Mouse (Mus musculus): Measurements from ENCODE around the gene Lrmda. TPM values are rescaled to one million over a fixed set of nuclear protein-coding genes. Genes with fewer than 3 reads are reported as not detected.

Lrmda gene
- polyA plus RNA-seq, 1 experiment, result 0.65 TPM

- Histone ChIP-seq H3K4me1 (ENCODE audit: control insufficient read depth, insufficient read depth, low read length) (no peaks in the 10 kb centered on the region), H3K4me3 (ENCODE audit: insufficient read depth, low read length) (no peak overlapping the region), H3K27ac (ENCODE audit: insufficient read depth, low read length) (no peak overlapping the region)
- TF ChIP-seq CTCF (IDR thresholded peaks at IDR 0.05; ENCODE audit: extremely low read depth, insufficient read depth, low read length) (no peak), POLR2A (IDR thresholded peaks at IDR 0.05; ENCODE audit: extremely low read depth, insufficient read depth, low read length) (no peak)
Measured at GRCm38 (mm10) chr14:22611011-22611410, 591.5 kb downstream of the Lrmda start.

GRCm38 (mm10) chr14:22620191-22620590 is 600.7 kb downstream of the Lrmda start:
- Histone ChIP-seq H3K27ac (ENCODE audit: insufficient read depth, low read length) (no peak overlapping the region), H3K4me3 (ENCODE audit: insufficient read depth, low read length) (no peak overlapping the region), H3K4me1 (ENCODE audit: control insufficient read depth, insufficient read depth, low read length) (no peaks in the 10 kb centered on the region)
- no peak for TF ChIP-seq POLR2A (IDR thresholded peaks at IDR 0.05; ENCODE audit: extremely low read depth, insufficient read depth, low read length)
- TF ChIP-seq CTCF (IDR thresholded peaks at IDR 0.05; ENCODE audit: extremely low read depth, insufficient read depth, low read length), result no peak

DNA sequence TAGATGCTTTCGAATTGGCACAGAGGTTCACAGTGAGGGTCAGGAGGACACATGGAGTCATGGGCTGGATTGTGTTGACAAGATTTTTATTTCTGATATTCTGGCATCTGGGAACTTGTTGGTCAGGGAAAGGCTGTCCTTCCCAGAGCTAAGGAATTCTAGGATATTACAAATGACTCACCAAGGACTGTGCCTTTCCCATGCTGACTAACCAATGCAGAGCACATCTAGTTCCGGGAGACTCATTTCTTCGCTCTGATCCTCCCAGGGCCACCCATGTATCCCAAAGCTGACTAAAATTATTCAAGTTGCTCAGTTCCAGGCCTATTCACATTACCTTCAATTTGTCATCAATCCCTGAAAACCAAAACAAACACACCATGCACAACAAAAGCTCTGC is 602.4 kb downstream of the Lrmda start:
- TF ChIP-seq CTCF (IDR thresholded peaks at IDR 0.05; ENCODE audit: extremely low read depth, insufficient read depth, low read length) (no peak), POLR2A (IDR thresholded peaks at IDR 0.05; ENCODE audit: extremely low read depth, insufficient read depth, low read length) (no peak)
- no peak overlapping the region for H3K4me3 ChIP-seq (ENCODE audit: insufficient read depth, low read length)

GRCm38 (mm10) chr14:22627105-22627829 is 607.8 kb downstream of the Lrmda start:
- TF ChIP-seq CTCF (IDR thresholded peaks at IDR 0.05; ENCODE audit: extremely low read depth, insufficient read depth, low read length) (no peak), POLR2A (IDR thresholded peaks at IDR 0.05; ENCODE audit: extremely low read depth, insufficient read depth, low read length) (no peak)

More for the DNA sequence above, 602.4 kb downstream of the Lrmda start:
- H3K4me1 ChIP-seq (ENCODE audit: control insufficient read depth, insufficient read depth, low read length), result no peaks in the 10 kb centered on the region
- H3K27ac ChIP-seq (ENCODE audit: insufficient read depth, low read length), result no peak overlapping the region

DNA sequence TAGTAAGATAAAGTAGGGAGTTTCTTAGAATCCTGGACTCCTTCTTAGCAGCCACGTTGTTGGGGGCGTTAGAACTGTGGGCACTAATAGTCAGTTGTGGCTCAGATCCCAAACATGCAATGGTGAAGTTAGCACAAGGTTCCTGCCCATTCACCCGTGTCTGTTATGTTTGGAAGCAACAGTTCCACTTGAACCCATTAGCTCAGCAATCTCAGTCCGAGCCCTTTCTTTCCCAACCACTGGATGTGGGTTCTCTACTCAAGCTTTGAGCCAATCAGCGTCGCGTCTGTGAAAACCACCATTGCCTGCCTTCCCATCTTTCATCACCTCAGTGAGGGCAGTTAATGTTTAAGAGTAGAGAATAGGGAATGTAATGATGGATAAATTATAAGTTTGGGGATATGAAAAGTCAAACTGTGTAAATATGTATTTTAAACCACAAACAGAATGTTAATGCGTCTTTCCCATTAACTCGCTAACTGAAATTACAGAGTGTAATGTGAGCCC is 610.9 kb downstream of the Lrmda start:
- H3K27ac ChIP-seq (ENCODE audit: insufficient read depth, low read length), result no peak overlapping the region
- H3K4me1 ChIP-seq (ENCODE audit: control insufficient read depth, insufficient read depth, low read length), result no peaks in the 10 kb centered on the region
- TF ChIP-seq POLR2A (IDR thresholded peaks at IDR 0.05; ENCODE audit: extremely low read depth, insufficient read depth, low read length) (no peak), CTCF (IDR thresholded peaks at IDR 0.05; ENCODE audit: extremely low read depth, insufficient read depth, low read length) (no peak)
- no peak overlapping the region for H3K4me3 ChIP-seq (ENCODE audit: insufficient read depth, low read length)

More at GRCm38 (mm10) chr14:22627105-22627829, 607.8 kb downstream of the Lrmda start:
- no peak overlapping the region for H3K4me3 ChIP-seq (ENCODE audit: insufficient read depth, low read length)
- H3K4me1 ChIP-seq (ENCODE audit: control insufficient read depth, insufficient read depth, low read length), result no peaks in the 10 kb centered on the region
- no peak overlapping the region for H3K27ac ChIP-seq (ENCODE audit: insufficient read depth, low read length)

DNA sequence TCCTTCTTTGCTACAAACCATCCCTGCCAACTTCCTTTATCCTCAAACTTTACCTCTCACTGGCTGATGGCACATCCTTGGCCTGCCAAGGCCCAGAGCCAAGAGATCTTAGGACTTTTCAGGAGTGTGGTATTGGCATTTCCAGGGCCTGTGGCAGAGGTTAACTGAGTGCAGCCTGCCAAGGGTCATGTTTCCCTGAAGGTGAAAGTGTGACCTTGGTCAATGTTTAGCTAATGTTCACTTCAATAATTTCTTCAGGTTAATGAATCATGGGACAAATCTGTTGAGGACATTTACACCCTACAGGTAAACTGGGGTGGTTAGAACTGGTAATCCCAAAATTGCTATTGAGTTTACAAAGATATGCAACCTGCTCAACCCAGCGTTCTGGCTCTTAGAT is 614.1 kb downstream of the Lrmda start:
- no peaks in the 10 kb centered on the region for H3K4me1 ChIP-seq (ENCODE audit: control insufficient read depth, insufficient read depth, low read length)
- TF ChIP-seq CTCF (IDR thresholded peaks at IDR 0.05; ENCODE audit: extremely low read depth, insufficient read depth, low read length) (no peak), POLR2A (IDR thresholded peaks at IDR 0.05; ENCODE audit: extremely low read depth, insufficient read depth, low read length) (no peak)
- H3K27ac ChIP-seq (ENCODE audit: insufficient read depth, low read length), result no peak overlapping the region
- H3K4me3 ChIP-seq (ENCODE audit: insufficient read depth, low read length), result no peak overlapping the region

- no peaks in the 10 kb centered on the region for H3K4me1 ChIP-seq (ENCODE audit: control insufficient read depth, insufficient read depth, low read length)
- TF ChIP-seq POLR2A (IDR thresholded peaks at IDR 0.05; ENCODE audit: extremely low read depth, insufficient read depth, low read length) (no peak), CTCF (IDR thresholded peaks at IDR 0.05; ENCODE audit: extremely low read depth, insufficient read depth, low read length) (no peak)
- no peak overlapping the region for H3K27ac ChIP-seq (ENCODE audit: insufficient read depth, low read length)
Measured at GRCm38 (mm10) chr14:22643494-22643893, 624.0 kb downstream of the Lrmda start.

DNA sequence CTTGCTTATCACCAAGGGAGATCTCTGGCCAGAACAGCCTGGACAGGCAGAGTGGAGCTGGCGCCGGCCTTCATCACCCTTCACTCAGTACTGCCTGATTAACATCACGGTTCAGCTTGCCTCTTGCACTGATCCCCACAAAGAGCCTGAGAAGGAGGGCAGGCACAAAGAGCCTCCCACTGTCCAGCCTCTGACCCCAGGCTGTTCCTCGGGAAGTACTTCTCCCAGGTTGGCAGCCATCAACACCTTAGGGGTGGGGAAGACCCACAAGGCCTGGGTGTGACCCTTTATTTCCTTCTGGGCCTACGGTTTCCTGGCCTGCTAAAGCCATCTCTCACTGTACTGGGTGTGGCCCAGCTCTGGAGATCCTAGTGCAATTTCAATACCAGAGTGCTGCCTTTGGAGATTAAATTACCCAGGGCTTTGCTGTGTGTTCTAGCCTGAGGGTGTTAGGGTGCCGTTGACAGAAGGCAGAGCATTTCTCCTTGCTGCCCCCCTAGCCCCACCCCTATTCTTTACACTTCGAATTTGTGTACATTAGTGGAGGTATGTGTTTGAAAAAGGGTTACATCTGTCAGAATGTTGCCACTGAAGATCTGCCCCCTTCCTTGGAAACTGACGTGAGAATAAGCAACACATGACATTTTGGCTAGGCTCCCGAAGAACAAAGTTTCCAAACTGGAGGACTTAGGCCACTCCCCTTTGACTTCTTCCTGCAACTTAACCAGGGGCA is 628.5 kb downstream of the Lrmda start:
- Histone ChIP-seq H3K4me1 (ENCODE audit: control insufficient read depth, insufficient read depth, low read length) (no peaks in the 10 kb centered on the region), H3K27ac (ENCODE audit: insufficient read depth, low read length) (no peak overlapping the region), H3K4me3 (ENCODE audit: insufficient read depth, low read length) (no peak overlapping the region)
- TF ChIP-seq CTCF (IDR thresholded peaks at IDR 0.05; ENCODE audit: extremely low read depth, insufficient read depth, low read length) (no peak), POLR2A (IDR thresholded peaks at IDR 0.05; ENCODE audit: extremely low read depth, insufficient read depth, low read length) (no peak)

More at GRCm38 (mm10) chr14:22643494-22643893, 624.0 kb downstream of the Lrmda start:
- H3K4me3 ChIP-seq (ENCODE audit: insufficient read depth, low read length), result no peak overlapping the region

- H3K4me1 ChIP-seq (ENCODE audit: control insufficient read depth, insufficient read depth, low read length), result no peaks in the 10 kb centered on the region
- H3K27ac ChIP-seq (ENCODE audit: insufficient read depth, low read length), result no peak overlapping the region
- H3K4me3 ChIP-seq (ENCODE audit: insufficient read depth, low read length), result no peak overlapping the region
- TF ChIP-seq CTCF (IDR thresholded peaks at IDR 0.05; ENCODE audit: extremely low read depth, insufficient read depth, low read length), result no peak
- no peak for TF ChIP-seq POLR2A (IDR thresholded peaks at IDR 0.05; ENCODE audit: extremely low read depth, insufficient read depth, low read length)
Measured at GRCm38 (mm10) chr14:22649411-22649911, 629.9 kb downstream of the Lrmda start.
